Mouse (Mus musculus): ENCODE measurements around the gene Olfr1183.
"Not testable (repeated sequence)": the region's sequence is repeated elsewhere in the genome, so short reads cannot be mapped to it uniquely, and the experiment has no call there.

Gene Olfr1183

GRCm38 (mm10) chr2:88454567-88454966, at the start of gene Olfr1183:
Gene Olfr1183 (plus strand): TSS chr2:88454867.
- DNase-seq (ENCODE audit: low spot score), result not testable (repeated sequence)

GRCm38 (mm10) chr2:88406353-88406752, 48.3 kb upstream of the Olfr1183 start, which contains the start of gene Olfr1179:
Gene Olfr1179 (minus strand): TSS chr2:88406453.
- DNase-seq (ENCODE audit: low spot score), result no peak

- no peak for DNase-seq (ENCODE audit: low spot score)
Observed at GRCm38 (mm10) chr2:88419051-88419450, 35.6 kb upstream of the Olfr1183 start, which contains the start of gene Olfr1180. Gene Olfr1180 (minus strand): TSS chr2:88419151.

- no peak for DNase-seq (ENCODE audit: low spot score)
Observed at GRCm38 (mm10) chr2:88426071-88426470, 28.6 kb upstream of the Olfr1183 start, which contains the start of gene Olfr1181. Gene Olfr1181 (minus strand): TSS chr2:88426171.

- DNase-seq (ENCODE audit: low spot score), result no peak
Observed at GRCm38 (mm10) chr2:88449031-88449430, 5.6 kb upstream of the Olfr1183 start, which contains the start of gene Gm13757. Gene Gm13757 (minus strand): TSS chr2:88449131.

GRCm38 (mm10) chr2:88483298-88483697, 28.6 kb downstream of the Olfr1183 start, which contains the start of gene Olfr1184:
Gene Olfr1184 (plus strand): TSS chr2:88483598.
- DNase-seq (ENCODE audit: low spot score), result no peak

GRCm38 (mm10) chr2:88493020-88493419, 38.4 kb downstream of the Olfr1183 start, which contains the start of gene Olfr1185-ps1:
Gene Olfr1185-ps1 (plus strand): TSS chr2:88493320.
- DNase-seq (ENCODE audit: low spot score), result no peak

GRCm38 (mm10) chr2:88518251-88518650, 63.6 kb downstream of the Olfr1183 start, which contains the start of gene Olfr1186:
Gene Olfr1186 (plus strand): TSS chr2:88518551.
- no peak for DNase-seq (ENCODE audit: low spot score)

All from lung, postnatal 25 days (tissue).